Mouse (Mus musculus) lung, postnatal 36 days (tissue): ENCODE data around the gene Fbxo41.
"Not testable (repeated sequence)": the region's sequence is repeated elsewhere in the genome, so short reads cannot be mapped to it uniquely, and the experiment has no call there.

Experiments used
- DNase-seq: peaks from one replicate; pipeline ENCODE4 v3.0.0; 2022; ENCODE audit warnings: mixed read lengths

Gene Fbxo41

GRCm38 (mm10) chr6:85490252-85490651 lies 12.5 kb downstream of the Fbxo41 start:
- no peak for DNase-seq

GRCm38 (mm10) chr6:85489717-85490116 lies 13.1 kb downstream of the Fbxo41 start:
- no peak for DNase-seq

GRCm38 (mm10) chr6:85488510-85488909 lies 14.3 kb downstream of the Fbxo41 start:
- DNase-seq: no peak

GRCm38 (mm10) chr6:85485738-85486137 lies 17.1 kb downstream of the Fbxo41 start:
- no peak for DNase-seq

DNA sequence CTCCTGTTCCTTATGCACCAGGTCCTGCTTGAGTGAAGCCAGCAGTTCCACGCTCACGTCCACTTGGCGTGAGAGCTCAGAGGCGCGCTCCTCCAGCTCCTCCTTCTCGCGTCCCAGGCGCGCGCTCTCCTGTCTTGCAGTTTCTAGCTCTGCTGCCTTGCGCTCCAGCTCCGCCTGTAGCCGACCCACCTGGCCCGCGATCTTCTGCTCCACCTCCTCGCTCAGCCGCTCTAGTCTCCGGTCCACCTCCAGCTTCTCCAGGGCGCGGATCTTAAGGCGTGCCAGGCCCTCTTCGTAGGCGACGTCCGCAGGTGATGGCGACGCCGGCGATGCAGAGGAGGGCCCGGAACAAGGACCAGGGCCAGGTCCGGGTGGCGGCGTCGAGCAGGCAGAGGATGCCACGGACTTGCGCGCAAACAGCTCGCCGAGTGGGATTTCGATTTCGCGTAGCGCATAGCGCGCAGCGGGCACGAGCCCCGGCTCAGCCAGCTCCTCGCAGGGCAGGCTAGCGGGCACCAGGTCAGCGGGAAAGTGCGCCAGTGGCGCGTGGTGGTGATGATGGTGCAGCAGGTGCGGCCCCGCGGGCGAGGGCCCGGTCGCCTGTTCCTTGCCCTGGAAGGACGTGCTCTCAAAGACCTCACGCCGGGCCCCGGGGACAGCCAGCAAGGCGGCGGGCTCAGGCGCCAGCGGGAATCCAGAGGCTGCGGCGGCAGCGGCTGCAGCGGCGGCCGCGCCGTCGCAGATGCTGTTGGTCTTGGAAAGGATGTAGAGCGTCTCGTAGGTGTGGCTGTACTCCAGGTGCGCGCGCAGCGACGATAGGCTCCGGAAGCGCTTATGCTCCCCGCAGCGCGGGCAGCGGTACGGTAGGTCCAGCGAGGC lies 18.7 kb downstream of the Fbxo41 start:
- peak; percentile 8 for DNase-seq

- DNase-seq: no peak
Measured at GRCm38 (mm10) chr6:85480685-85481084, 22.1 kb downstream of the Fbxo41 start.

GRCm38 (mm10) chr6:85479979-85480378 lies 22.8 kb downstream of the Fbxo41 start:
- no peak for DNase-seq

DNA sequence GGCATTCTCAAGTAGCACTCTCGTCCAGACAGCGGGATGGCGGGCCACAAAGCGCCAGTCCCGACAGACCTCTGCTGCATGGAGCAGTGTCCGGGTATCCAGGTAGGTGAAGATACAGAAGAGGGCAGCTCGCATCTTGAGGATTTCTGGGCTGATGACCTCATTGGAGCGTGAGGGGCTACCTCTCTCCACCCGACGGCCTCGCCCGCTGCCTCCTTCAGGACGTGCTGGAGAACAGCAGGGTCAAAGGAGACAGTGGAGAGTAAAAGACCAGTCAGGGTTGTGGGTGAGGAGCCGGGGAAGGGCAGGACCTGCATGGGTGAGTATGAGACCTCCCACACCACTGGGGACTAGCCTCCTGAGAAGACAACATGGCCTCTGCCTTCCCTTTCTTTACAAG lies 24.4 kb downstream of the Fbxo41 start:
- DNase-seq: no peak

GRCm38 (mm10) chr6:85477366-85477917 lies 25.4 kb downstream of the Fbxo41 start:
- peak; percentile 14 for DNase-seq

GRCm38 (mm10) chr6:85475581-85475980 lies 27.2 kb downstream of the Fbxo41 start:
- DNase-seq: no peak

DNA sequence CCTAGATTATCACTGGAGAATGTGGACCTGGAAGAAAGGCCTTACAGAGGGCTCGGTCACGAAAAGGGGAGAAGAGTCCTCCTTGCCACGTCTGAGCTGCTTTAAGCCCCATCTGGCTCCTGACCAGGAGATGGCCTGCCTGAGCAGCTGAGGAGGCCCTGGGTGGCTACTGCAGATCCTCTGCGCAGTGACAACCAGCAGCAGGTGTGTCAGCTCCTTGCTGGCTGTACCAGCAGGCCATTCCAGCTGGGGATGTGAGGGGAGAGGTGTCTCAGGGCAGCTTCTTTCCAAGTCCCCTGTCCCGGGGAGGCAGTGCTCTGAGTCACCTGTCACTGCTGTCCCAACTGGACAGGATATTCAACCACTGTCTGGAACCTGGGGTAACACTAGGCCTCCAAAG lies 30.3 kb downstream of the Fbxo41 start:
- no peak for DNase-seq

DNA sequence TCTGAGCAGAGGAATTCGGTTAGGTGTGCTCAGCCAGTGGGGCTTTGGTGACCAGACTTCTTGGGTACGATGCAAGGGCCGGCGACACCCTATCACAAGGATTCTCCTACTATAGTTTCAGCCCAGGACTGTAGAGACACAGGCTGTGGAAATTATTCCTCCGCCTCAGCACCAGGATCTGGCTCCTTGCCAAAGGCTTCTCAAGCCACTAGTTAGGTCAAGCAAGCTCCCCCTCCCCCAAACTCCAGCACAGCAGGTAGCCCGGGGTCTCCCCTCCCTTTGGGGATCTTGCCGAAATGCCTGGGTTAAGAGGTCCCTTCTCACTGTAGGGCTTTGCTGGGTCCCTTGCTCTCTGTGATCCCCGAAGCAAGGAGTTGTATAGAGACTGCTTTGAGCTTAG lies 30.8 kb downstream of the Fbxo41 start:
- no peak for DNase-seq

DNA sequence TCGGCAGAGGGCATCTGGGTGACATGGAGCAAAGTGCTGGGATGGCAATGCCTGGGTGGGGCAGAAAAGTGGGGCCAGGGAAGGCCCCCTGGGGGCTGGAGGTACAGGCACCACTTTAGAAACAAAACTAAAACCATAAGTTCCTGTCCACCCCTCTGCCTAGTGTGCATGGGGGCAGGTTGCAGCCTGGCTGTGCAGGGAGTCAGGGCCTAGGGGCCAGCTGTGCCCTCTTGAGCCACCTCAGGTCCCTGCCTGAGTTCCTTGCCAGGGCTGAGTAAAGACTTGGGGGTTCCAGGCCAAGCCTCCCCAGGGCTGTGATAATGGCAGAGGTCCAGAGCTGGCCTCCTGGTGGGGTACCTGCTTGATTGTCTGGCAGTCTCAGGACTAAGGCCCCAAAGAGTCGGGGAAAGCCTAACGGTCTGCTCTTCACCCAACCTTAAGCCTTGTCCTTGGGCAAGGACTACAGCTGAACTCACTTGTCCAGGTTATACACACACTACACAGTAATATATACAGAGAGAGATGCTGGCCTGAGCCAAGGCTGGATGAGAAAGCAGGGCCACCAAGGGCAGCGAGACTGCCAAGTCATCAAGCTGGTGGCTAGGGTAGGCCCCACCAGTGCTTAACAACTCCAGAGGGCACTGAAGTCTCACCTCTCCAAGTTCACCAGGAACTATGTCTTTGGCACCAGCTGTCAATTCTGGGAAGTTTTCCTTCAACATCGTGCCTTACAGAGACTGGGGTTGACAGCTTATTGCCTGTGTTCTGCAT lies 32.9 kb downstream of the Fbxo41 start:
- no peak for DNase-seq

GRCm38 (mm10) chr6:85465381-85465780 lies 37.4 kb downstream of the Fbxo41 start:
- no peak for DNase-seq

DNA sequence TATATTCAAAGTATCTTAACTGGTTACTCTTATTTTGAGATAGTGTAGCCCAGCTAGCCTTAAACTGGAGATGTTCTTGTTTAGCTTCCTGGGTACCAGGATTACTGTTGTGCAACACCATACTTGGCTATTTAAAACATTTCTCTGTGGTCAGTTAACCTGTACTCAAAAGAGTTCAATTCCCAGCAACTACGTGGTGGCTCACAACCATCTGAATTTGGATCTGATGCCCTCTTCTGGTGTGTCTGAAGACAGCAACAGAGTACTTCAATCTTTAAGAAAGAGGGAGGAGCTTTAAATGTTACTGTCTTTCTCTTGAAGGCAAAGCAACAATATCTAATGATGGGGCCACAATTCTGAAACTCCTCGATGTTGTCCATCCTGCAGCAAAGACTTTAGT lies 43.2 kb downstream of the Fbxo41 start:
- DNase-seq: no peak

DNA sequence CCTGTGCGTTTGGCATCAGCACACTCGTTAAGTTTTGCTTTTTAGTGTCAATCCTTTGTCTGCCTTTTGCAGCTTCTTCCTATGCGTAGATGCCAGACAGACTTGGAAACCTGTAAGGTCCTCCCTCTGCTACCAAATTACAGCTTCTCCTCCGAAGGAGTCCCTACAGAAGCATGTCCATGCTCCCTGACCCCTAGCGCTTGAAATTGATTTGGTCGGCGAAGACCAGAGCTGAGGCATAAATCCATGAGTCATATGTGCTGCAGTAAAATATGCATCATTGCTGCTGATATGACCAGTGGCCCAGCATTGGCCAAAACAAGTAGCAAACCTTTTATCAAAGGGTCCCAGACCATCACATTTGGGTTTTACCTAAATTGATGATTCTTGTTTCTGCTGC lies 50.0 kb downstream of the Fbxo41 start:
- no peak for DNase-seq

DNA sequence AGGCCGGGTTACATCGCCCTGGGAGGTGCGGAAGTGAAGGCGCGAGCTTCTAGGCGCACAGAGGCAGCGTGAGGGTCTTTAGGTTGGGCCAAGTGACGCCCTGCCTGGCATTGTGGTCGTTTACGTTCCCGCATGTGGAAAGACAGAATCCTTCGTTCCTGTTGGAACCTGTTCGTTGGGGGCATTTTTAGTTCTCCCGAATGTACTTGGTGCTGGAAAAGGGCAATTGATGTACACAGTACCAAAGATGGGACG lies 50.5 kb downstream of the Fbxo41 start:
- no peak for DNase-seq

DNA sequence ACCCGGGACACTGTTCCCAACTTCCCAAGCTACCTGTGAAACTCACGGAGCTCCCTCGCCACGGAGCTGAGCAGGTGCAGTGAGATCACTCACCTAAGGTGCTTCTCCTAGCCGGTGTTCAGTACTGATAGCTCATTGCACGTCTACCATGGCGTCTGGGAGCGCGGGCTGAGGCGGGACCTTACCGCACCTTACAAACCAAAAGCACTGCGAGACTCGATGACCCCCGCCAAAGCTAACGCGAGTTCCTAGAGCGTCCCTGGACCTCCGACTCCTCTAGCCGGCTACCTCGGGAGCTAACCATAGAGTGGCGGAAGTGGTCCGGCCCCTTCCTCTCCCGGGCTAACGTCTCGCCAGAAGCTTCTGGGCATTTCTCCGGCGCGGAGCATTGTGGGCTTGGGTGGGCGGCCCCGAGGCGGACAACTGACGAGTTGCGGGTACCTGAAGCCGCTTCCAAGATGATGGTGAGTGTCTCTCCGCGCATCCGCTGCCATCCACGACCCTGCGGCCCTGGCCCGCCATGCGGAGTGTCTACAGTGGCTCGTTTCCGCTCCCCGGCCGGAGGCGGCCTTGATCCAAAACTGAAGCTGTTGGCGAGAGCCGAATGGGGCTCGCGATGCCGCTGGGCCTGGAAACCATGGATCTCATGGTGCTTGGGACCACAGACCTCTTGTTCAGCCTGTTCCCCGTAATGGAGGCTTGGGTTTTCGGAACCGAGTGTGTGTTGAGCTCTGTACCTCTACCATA lies 51.0 kb downstream of the Fbxo41 start, which contains the start of gene Pradc1:
Pradc1 (minus strand) TSS at position 307 of the 747 bp plus-strand sequence.
- DNase-seq: peak; percentile 99

GRCm38 (mm10) chr6:85450697-85451663 lies 51.8 kb downstream of the Fbxo41 start, which contains the start of gene Cct7:
TSS of gene Cct7 (plus strand) at chr6:85451514.
- DNase-seq: peak; percentile 100

DNA sequence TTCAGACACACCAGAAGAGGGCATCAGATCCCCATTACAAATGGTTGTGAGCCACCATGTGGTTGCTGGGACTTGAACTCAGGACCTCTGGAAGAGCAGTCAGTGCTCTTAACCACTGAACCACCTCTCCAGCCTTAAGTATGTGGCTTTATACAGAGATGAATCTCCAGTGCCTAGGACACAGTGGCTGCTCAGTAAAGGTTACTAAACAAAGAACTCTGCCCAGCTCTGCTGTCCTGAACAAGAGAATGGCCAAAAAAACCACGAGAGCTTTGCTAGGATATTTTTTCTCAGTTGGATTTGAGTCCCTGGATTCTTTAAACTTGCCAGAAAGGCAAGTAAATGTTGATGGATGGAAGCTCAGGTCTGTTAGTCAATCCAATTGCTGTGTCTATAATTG lies 52.7 kb downstream of the Fbxo41 start:
- DNase-seq: not testable (repeated sequence)

DNA sequence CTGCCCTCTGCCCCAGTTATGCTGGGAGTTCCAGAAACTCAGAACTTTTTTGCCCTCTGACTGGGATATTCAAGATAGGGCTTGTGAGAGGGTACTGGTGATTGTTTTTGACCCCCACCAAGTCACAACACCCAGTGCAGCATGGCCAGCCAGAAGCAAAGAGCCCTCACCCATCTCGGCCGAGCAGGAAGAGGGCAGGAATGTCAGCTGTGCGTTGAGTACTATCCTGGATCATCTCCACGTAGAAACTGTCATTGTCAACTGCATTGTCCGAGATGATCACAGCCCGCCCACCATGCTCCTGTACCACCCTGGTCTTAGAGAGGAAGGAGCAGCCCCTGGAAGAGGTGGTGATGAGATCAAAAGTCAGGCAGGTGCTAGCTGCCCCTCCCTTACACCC lies 55.4 kb downstream of the Fbxo41 start:
- DNase-seq: no peak

GRCm38 (mm10) chr6:85445286-85445685 lies 57.5 kb downstream of the Fbxo41 start:
- no peak for DNase-seq
